Mouse (Mus musculus) cerebellum, adult 2 months (tissue): Measurements from ENCODE around the gene Stum. TPM values are rescaled to one million over a fixed set of nuclear protein-coding genes. Genes with fewer than 3 reads are reported as not detected.
"Not testable (repeated sequence)": the region's sequence is repeated elsewhere in the genome, so short reads cannot be mapped to it uniquely, and the experiment has no call there.

Experiments used
- DNase-seq, 2 experiments: peaks; one replicate each; pipeline ENCODE4 v3.0.0; 2021
- H3K27ac ChIP-seq: fragments of 200-500 bp; 2 replicates; pipeline ENCODE4 v1.5.1; 2012; ENCODE audit warnings: low read length, control low read depth, inconsistent platforms; ENCODE audit not compliant: insufficient read depth
- H3K27me3 ChIP-seq: fragments of 200-500 bp; 2 replicates; pipeline ENCODE4 v1.6.1; 2012; ENCODE audit warnings: inconsistent platforms, mild to moderate bottlenecking, low read length, moderate library complexity; ENCODE audit not compliant: control insufficient read depth, insufficient read depth
- H3K4me1 ChIP-seq: fragments of 200-500 bp; 2 replicates; pipeline ENCODE4 v1.6.1; 2011; ENCODE audit warnings: low read length; ENCODE audit not compliant: control insufficient read depth, insufficient read depth
- H3K4me3 ChIP-seq: fragments of 200-500 bp; replicated peaks from 2 replicates; pipeline ENCODE3; 2011; ENCODE audit warnings: mild to moderate bottlenecking, low read depth, low read length, control low read depth; ENCODE audit not compliant: insufficient read depth
- CTCF ChIP-seq: fragments of 200-500 bp; IDR thresholded peaks from 2 replicates; pipeline ENCODE4 v1.5.1; 2011; ENCODE audit warnings: low read depth, mild to moderate bottlenecking, control low read depth, low read length, moderate library complexity, borderline replicate concordance; ENCODE audit not compliant: insufficient read depth
- POLR2A ChIP-seq: fragments of 200-500 bp; IDR thresholded peaks from 2 replicates; pipeline ENCODE4 v1.6.1; 2011; ENCODE audit warnings: low read length, control low read depth, borderline replicate concordance; ENCODE audit not compliant: insufficient read depth
- WGBS: fragments of 180-500 bp; shearing (Covaris S2); methylation state at CpG from one replicate; pipeline ENCODE4 v1.1.7; 2018; 5-methylcytosine and 5-hydroxymethylcytosine counted together
- polyA plus RNA-seq: library from polyadenylated mRNA; depleted of rRNA; stranded (reverse); fragments of >200 nt; gene quantifications from 2 replicates; pipeline ENCODE4 v1.2.3, GENCODE M21; 2012

Stum gene
- polyA plus RNA-seq, 1 experiment, result 7.3 TPM

DNA sequence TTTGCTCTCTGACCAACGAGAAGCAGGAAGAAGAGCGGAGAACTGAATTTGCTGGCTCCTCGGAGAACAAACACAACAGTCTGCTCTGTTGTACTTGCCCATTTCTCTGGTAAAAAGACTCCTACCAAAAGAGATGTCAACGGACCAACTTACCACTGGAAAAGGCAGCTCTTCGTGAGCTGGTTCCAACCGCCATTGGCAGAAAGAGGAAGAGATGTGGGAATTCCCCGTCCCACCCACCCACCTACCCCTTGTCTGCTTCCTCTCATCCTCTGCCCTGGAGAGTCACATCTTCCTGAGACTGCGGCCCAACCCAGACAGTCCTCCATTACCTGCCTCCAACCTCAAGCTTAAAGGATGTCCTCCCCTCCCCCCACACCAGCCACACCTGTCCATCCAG lies 36.2 kb upstream of the Stum start:
- DNase-seq, result no peak
- TF ChIP-seq CTCF (no peak), POLR2A (no peak)
- 95% methylated on average over 8 of the region's 8 CpGs for WGBS
- Histone ChIP-seq H3K27me3 (no peaks in the 10 kb centered on the region), H3K4me3 (no peak overlapping the region), H3K4me1 (peaks cover 9% of the 10 kb centered on the region), H3K27ac (no peak overlapping the region)

GRCm38 (mm10) chr1:180518899-180519298 lies 35.6 kb upstream of the Stum start:
- DNase-seq, H3K27me3 ChIP-seq, H3K4me3 ChIP-seq, H3K4me1 ChIP-seq, H3K27ac ChIP-seq: not testable (repeated sequence)
- over 99% methylated on average over 7 of the region's 7 CpGs for WGBS

DNA sequence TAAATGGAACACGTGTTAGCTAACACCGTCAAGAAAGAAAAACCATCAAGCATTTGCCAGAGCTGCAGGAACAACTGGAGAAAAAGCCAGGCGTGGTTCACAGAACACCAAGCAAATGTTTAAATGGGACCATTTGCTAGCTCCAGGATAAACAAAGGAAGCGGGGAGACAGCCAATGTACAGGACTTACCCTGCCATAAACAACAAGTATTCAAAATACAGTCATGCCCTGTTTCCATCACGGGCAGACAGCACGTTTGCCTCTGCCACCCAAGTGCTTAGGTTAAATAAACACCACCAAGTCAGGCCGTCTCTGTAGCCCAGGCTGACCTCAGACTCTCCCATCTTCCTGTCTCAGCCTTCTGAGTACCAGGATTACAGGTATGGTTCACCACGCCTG lies 35.1 kb upstream of the Stum start:
- WGBS, result 90% methylated on average over 8 of the region's 8 CpGs
- no peak for DNase-seq

DNA sequence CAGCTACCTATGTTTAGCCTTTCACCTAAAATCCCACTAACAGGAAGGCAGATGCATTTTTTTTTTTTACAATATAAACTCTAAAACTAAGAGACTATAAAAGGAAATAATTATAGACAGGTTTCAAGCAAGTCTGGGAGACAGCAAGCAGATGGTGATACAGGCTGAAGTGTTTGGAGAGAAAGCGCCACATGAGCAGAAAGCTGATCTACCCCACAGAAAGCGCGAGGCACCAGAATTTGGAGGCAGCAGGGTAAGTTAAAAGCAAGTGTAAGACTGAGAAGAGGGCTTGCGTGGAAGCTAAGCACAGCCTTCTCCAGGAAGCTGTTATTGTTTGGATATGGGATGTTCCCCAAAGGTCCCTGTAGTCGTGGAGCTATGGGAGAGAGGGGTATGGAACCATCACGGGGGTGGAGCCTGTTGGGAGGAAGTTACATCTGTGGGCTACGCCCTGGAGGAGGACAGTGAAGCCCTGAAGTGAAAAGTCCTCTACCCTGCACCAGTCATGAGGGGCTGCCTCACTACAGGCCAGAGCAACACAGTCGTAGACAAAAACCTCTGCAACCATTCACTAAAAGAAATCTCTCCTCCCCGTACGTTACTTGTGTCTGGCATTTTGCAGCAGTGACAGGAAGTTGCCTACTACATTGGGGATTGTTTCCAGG lies 34.2 kb upstream of the Stum start:
- Histone ChIP-seq H3K27ac (no peak overlapping the region), H3K4me1 (peaks cover 7% of the 10 kb centered on the region), H3K4me3 (no peak overlapping the region), H3K27me3 (no peaks in the 10 kb centered on the region)
- TF ChIP-seq POLR2A, result no peak
- no peak for TF ChIP-seq CTCF
- DNase-seq, result no peak
- WGBS, result 87% methylated on average over 10 of the region's 10 CpGs

More for the DNA sequence above, 35.1 kb upstream of the Stum start:
- Histone ChIP-seq H3K4me3 (no peak overlapping the region), H3K27me3 (no peaks in the 10 kb centered on the region), H3K27ac (no peak overlapping the region), H3K4me1 (peaks cover 7% of the 10 kb centered on the region)
- TF ChIP-seq POLR2A (no peak), CTCF (no peak)

GRCm38 (mm10) chr1:180514077-180514476 lies 30.8 kb upstream of the Stum start:
- H3K4me3 ChIP-seq, result no peak overlapping the region
- no peaks in the 10 kb centered on the region for H3K27me3 ChIP-seq
- DNase-seq, result no peak
- peaks cover 6% of the 10 kb centered on the region for H3K4me1 ChIP-seq
- TF ChIP-seq CTCF, result no peak
- TF ChIP-seq POLR2A, result no peak
- 92% methylated on average over 2 of the region's 2 CpGs for WGBS
- H3K27ac ChIP-seq, result no peak overlapping the region

GRCm38 (mm10) chr1:180510879-180511278 lies 27.6 kb upstream of the Stum start:
- peaks cover 24% of the 10 kb centered on the region for H3K4me1 ChIP-seq
- no peaks in the 10 kb centered on the region for H3K27me3 ChIP-seq
- H3K27ac ChIP-seq, result no peak overlapping the region
- no peak overlapping the region for H3K4me3 ChIP-seq
- TF ChIP-seq CTCF, result no peak
- no peak for TF ChIP-seq POLR2A
- DNase-seq, result no peak
- 75% methylated on average over 4 of the region's 4 CpGs for WGBS

GRCm38 (mm10) chr1:180510442-180510841 lies 27.1 kb upstream of the Stum start:
- DNase-seq, result peak; percentile 41 to 47
- H3K4me3 ChIP-seq, result no peak overlapping the region
- H3K27ac ChIP-seq, result no peak overlapping the region
- 23% methylated on average over 15 of the region's 15 CpGs for WGBS
- no peaks in the 10 kb centered on the region for H3K27me3 ChIP-seq
- peaks cover 29% of the 10 kb centered on the region for H3K4me1 ChIP-seq
- no peak for TF ChIP-seq POLR2A
- TF ChIP-seq CTCF, result no peak

DNA sequence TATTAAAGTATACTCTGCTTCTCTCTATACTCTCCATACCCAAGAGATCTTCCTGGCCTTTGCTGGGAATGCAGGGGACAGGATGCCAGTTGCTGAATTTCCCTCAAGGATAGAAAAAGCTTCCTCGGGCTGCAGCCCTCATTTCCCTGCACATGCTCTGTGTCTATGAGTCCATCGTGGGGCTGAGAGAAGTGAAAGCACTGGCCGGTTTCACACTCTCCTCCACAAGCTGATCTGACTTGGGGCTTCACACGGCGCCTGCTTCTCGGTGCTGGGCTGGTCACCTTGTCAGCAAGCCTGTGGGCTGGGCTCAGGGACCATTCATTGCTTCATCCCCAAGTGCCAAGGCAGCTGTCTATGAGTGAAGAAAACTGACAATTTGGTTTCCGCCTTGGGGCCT lies 25.4 kb upstream of the Stum start:
- Histone ChIP-seq H3K27me3 (no peaks in the 10 kb centered on the region), H3K27ac (no peak overlapping the region), H3K4me3 (no peak overlapping the region), H3K4me1 (peaks cover 40% of the 10 kb centered on the region)
- WGBS, result 85% methylated on average over 7 of the region's 7 CpGs
- TF ChIP-seq POLR2A, result no peak
- no peak for TF ChIP-seq CTCF
- no peak for DNase-seq
